18 mouse cellular contexts compared by ENCODE assay signal in the genomic region with DNA sequence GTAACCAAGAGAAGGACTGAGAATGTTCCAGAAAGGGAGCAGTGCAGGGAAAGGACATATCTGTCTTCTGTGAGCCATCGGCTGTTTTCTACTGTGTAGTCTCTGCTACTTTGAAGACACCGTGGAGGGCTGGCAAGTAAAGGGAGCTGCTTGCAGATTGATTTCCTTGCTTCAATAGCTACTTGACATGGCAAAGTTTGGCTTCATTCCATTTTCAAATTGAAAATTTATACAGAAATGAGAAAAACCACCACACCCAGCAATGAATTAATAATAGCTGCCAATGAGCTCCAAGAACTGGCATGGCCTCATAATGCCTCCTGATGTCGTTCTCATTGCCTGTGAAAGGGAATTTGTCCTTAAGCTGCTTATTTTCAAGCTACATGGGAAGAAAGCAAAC.
DNase-seq lines count a peak whose midpoint lies in the region; ATAC-seq and TF ChIP-seq lines count a peak whose summit lies in the region.
"Had no signal": no experiment of that assay in that cellular context is flagged by ENCODE, and none has a peak within 500 bp of the region (broad histone marks: within the 10 kb centered on the region; RNA-seq: fewer than 3 reads in every experiment).

No protein-coding gene starts in this region.

- TF ChIP-seq CTCF in forebrain, postnatal 0 days (IDR thresholded peaks at IDR 0.05; ENCODE audit: low read depth), result no peak
- no peak for TF ChIP-seq CTCF in lung, postnatal 0 days (IDR thresholded peaks at IDR 0.05)
- TF ChIP-seq CTCF in brain, embryonic 14.5 days (IDR thresholded peaks at IDR 0.05; ENCODE audit: borderline replicate concordance, extremely low read depth, insufficient read depth, insufficient read length), result no peak

- 35% methylated on average over 3 of the region's 3 CpGs for WGBS in forebrain, postnatal 0 days
- 30% methylated on average over 3 of the region's 3 CpGs for WGBS in forebrain, embryonic 13.5 days
- 51% methylated on average over 3 of the region's 3 CpGs for WGBS in lung, postnatal 0 days

- no peak overlapping the region for H3K4me3 ChIP-seq in forebrain, postnatal 0 days (ENCODE audit: low read depth, low read length)
- H3K4me3 ChIP-seq in forebrain, embryonic 13.5 days, result no peak overlapping the region
- no peak overlapping the region for H3K4me3 ChIP-seq in lung, postnatal 0 days (ENCODE audit: low read depth, low read length)
- H3K4me3 ChIP-seq: embryonic facial prominence, embryonic 13.5 days; heart, embryonic 13.5 days; intestine, embryonic 15.5 days had no signal

- no peaks in the 10 kb centered on the region; the same call in 1 of the 2 replicates for H3K27me3 ChIP-seq in forebrain, postnatal 0 days (ENCODE audit: insufficient read depth, low read length)
- peaks cover 37% of the 10 kb centered on the region for H3K27me3 ChIP-seq in forebrain, embryonic 13.5 days
- no peaks in the 10 kb centered on the region for H3K27me3 ChIP-seq in lung, postnatal 0 days (replicated peaks; ENCODE audit: insufficient read depth, low read length)
- H3K27me3 ChIP-seq: embryonic facial prominence, embryonic 13.5 days; heart, embryonic 13.5 days; intestine, embryonic 15.5 days had no signal

- H3K27ac ChIP-seq in forebrain, postnatal 0 days (ENCODE audit: low read depth, low read length), result no peak overlapping the region
- H3K27ac ChIP-seq in forebrain, embryonic 13.5 days, result no peak overlapping the region
- no peak overlapping the region for H3K27ac ChIP-seq in lung, postnatal 0 days (ENCODE audit: low read length)
- H3K27ac ChIP-seq: embryonic facial prominence, embryonic 13.5 days; heart, embryonic 13.5 days; intestine, embryonic 15.5 days had no signal

- no peak for ATAC-seq in forebrain, postnatal 0 days
- ATAC-seq in forebrain, embryonic 13.5 days, result no peak
- ATAC-seq in lung, postnatal 0 days, result no peak
- ATAC-seq: intestine, embryonic 15.5 days had no signal

- no peaks in the 10 kb centered on the region for H3K9me3 ChIP-seq in forebrain, postnatal 0 days (ENCODE audit: low read length)
- no peaks in the 10 kb centered on the region for H3K9me3 ChIP-seq in forebrain, embryonic 13.5 days (replicated peaks)
- no peaks in the 10 kb centered on the region for H3K9me3 ChIP-seq in lung, postnatal 0 days (ENCODE audit: low read length)
- H3K9me3 ChIP-seq: embryonic facial prominence, embryonic 13.5 days; heart, embryonic 13.5 days; intestine, embryonic 15.5 days had no signal

- peak; percentile 5 to 12 for DNase-seq in cerebellum, postnatal 14 days
- DNase-seq in cerebellum, adult 18-20 months, result no peak
- DNase-seq in forebrain, postnatal 0 days, result peak; percentile 5
- peak; percentile 6 for DNase-seq in lung, postnatal 0 days (ENCODE audit: low spot score)
- DNase-seq in lung, adult 18-20 months, result no peak
- peak; percentile 67 for DNase-seq in brain, embryonic 14.5 days (ENCODE audit: low read depth)
- DNase-seq in spleen, adult 18-20 months, result no peak
- DNase-seq: adrenal gland, postnatal 10 days; cerebellum, adult 11-12 months; cerebellum, postnatal 25 days; gastrocnemius, postnatal 36 days; heart, adult 11 months; heart, postnatal 36 days; kidney, adult 18-20 months had no signal

- no peaks in the 10 kb centered on the region for H3K36me3 ChIP-seq in forebrain, postnatal 0 days (ENCODE audit: insufficient read depth)
- no peaks in the 10 kb centered on the region for H3K36me3 ChIP-seq in forebrain, embryonic 13.5 days (ENCODE audit: poor library complexity, severe bottlenecking)
- no peaks in the 10 kb centered on the region for H3K36me3 ChIP-seq in lung, postnatal 0 days (ENCODE audit: insufficient read depth, low read length)
- H3K36me3 ChIP-seq: embryonic facial prominence, embryonic 13.5 days; heart, embryonic 13.5 days; intestine, embryonic 15.5 days had no signal

- no peak for TF ChIP-seq POLR2A in brain, embryonic 14.5 days (IDR thresholded peaks at IDR 0.05; ENCODE audit: borderline replicate concordance, extremely low read depth, insufficient read depth, insufficient read length, poor library complexity, severe bottlenecking)

- H3K4me2 ChIP-seq in forebrain, postnatal 0 days (ENCODE audit: low read depth), result no peak overlapping the region
- H3K4me2 ChIP-seq in forebrain, embryonic 13.5 days, result no peak overlapping the region
- H3K4me2 ChIP-seq in lung, postnatal 0 days (replicated peaks; ENCODE audit: low read depth, low read length), result no peak overlapping the region
- H3K4me2 ChIP-seq: embryonic facial prominence, embryonic 13.5 days; heart, embryonic 13.5 days; intestine, embryonic 15.5 days had no signal

- no peak overlapping the region for H3K9ac ChIP-seq in forebrain, postnatal 0 days
- no peak overlapping the region for H3K9ac ChIP-seq in forebrain, embryonic 13.5 days
- no peak overlapping the region for H3K9ac ChIP-seq in lung, postnatal 0 days (replicated peaks; ENCODE audit: low read depth)
- H3K9ac ChIP-seq: embryonic facial prominence, embryonic 13.5 days; heart, embryonic 13.5 days; intestine, embryonic 15.5 days had no signal

- 0 out of 2 replicates have a peak, but pooled peaks cover 4% of the 10 kb centered on the region for H3K4me1 ChIP-seq in forebrain, postnatal 0 days (ENCODE audit: insufficient read depth)
- peaks cover 5% of the 10 kb centered on the region; the same call in 1 of the 2 replicates for H3K4me1 ChIP-seq in forebrain, embryonic 13.5 days
- no peaks in the 10 kb centered on the region for H3K4me1 ChIP-seq in lung, postnatal 0 days (ENCODE audit: insufficient read depth, low read depth, low read length)
- H3K4me1 ChIP-seq: heart, embryonic 13.5 days; intestine, embryonic 15.5 days had no signal

- TF ChIP-seq EP300 in lung, postnatal 0 days (IDR thresholded peaks at IDR 0.05), result no peak

Comparison
In these comparisons a context has a peak if more than half of its experiments do, and no peak if none do; other contexts are left out.
1. DNase-seq: peak in cerebellum, postnatal 14 days (2 of 2), forebrain, postnatal 0 days (single experiment), lung, postnatal 0 days (single experiment) and brain, embryonic 14.5 days (single experiment); none in cerebellum, adult 18-20 months (0 of 2), lung, adult 18-20 months (0 of 2) and spleen, adult 18-20 months (0 of 2).